Mouse (Mus musculus) liver (tissue): Measurements from ENCODE around the gene Bmp2k.

ENCODE experiments used
- DNase-seq: peaks from one replicate; pipeline ENCODE4 v3.0.0-alpha.2; 2020; ENCODE audit warnings: mixed read lengths

Bmp2k gene

GRCm38 (mm10) chr5:97056791-97057450, 59.4 kb downstream of the Bmp2k start:
- no peak for DNase-seq

- no peak for DNase-seq
Observed at GRCm38 (mm10) chr5:97060864-97061263, 63.4 kb downstream of the Bmp2k start.

- DNase-seq: no peak
Observed at GRCm38 (mm10) chr5:97062041-97062440, 64.6 kb downstream of the Bmp2k start.

- no peak for DNase-seq
Observed at GRCm38 (mm10) chr5:97065746-97066145, 68.3 kb downstream of the Bmp2k start.

- DNase-seq: no peak
Observed at GRCm38 (mm10) chr5:97075476-97076151, 78.1 kb downstream of the Bmp2k start.

GRCm38 (mm10) chr5:97076167-97076566, 78.7 kb downstream of the Bmp2k start:
- DNase-seq: no peak

- no peak for DNase-seq
Observed at GRCm38 (mm10) chr5:97077676-97078075, 80.2 kb downstream of the Bmp2k start.

GRCm38 (mm10) chr5:97078641-97079040, 81.2 kb downstream of the Bmp2k start:
- DNase-seq: no peak

GRCm38 (mm10) chr5:97081481-97081880, 84.0 kb downstream of the Bmp2k start:
- DNase-seq: no peak

- no peak for DNase-seq
Observed at GRCm38 (mm10) chr5:97083701-97084100, 86.2 kb downstream of the Bmp2k start.

- no peak for DNase-seq
Observed at GRCm38 (mm10) chr5:97084541-97084940, 87.1 kb downstream of the Bmp2k start.

GRCm38 (mm10) chr5:97085071-97085470, 87.6 kb downstream of the Bmp2k start:
- DNase-seq: no peak

GRCm38 (mm10) chr5:97087030-97087630, 89.6 kb downstream of the Bmp2k start:
- DNase-seq: no peak

- DNase-seq: no peak
Observed at GRCm38 (mm10) chr5:97087746-97088145, 90.3 kb downstream of the Bmp2k start.

GRCm38 (mm10) chr5:97088231-97088630, 90.7 kb downstream of the Bmp2k start:
- DNase-seq: no peak

GRCm38 (mm10) chr5:97089426-97089825, 91.9 kb downstream of the Bmp2k start:
- no peak for DNase-seq

GRCm38 (mm10) chr5:97090034-97090784, 92.7 kb downstream of the Bmp2k start:
- DNase-seq: no peak

- no peak for DNase-seq
Observed at GRCm38 (mm10) chr5:97092970-97093369, 95.5 kb downstream of the Bmp2k start.

GRCm38 (mm10) chr5:97095335-97095734, 97.8 kb downstream of the Bmp2k start:
- no peak for DNase-seq

GRCm38 (mm10) chr5:97097631-97098041, 100.1 kb downstream of the Bmp2k start:
- DNase-seq: no peak

GRCm38 (mm10) chr5:97099954-97100353, 102.5 kb downstream of the Bmp2k start:
- no peak for DNase-seq

- DNase-seq: no peak
Observed at GRCm38 (mm10) chr5:97108333-97108732, 110.8 kb downstream of the Bmp2k start.

- no peak for DNase-seq
Observed at GRCm38 (mm10) chr5:97110133-97110532, 112.6 kb downstream of the Bmp2k start.
